ENCODE assay signal across 27 mouse cellular contexts in genomic region chr16:95365214-95365613, GRCm38 (mm10).
DNase-seq lines count a peak whose midpoint lies in the region; ATAC-seq and TF ChIP-seq lines count a peak whose summit lies in the region.
"Had no signal": no experiment of that assay in that cellular context is flagged by ENCODE, and none has a peak within 500 bp of the region (broad histone marks: within the 10 kb centered on the region; RNA-seq: fewer than 3 reads in every experiment).

No protein-coding gene starts in this region.

- H3K4me1 ChIP-seq in intestine, embryonic 16.5 days (ENCODE audit: control insufficient read depth, insufficient read depth, low read length): peaks cover 5% of the 10 kb centered on the region; the same call in 1 of the 2 replicates
- no peaks in the 10 kb centered on the region for H3K4me1 ChIP-seq in intestine, postnatal 0 days (replicated peaks; ENCODE audit: control insufficient read depth, insufficient read depth, low read length)
- peaks cover 6% of the 10 kb centered on the region; the same call in 1 of the 2 replicates for H3K4me1 ChIP-seq in kidney, embryonic 15.5 days
- H3K4me1 ChIP-seq: liver, embryonic 13.5 days; stomach, embryonic 15.5 days had no signal

- WGBS in intestine, embryonic 16.5 days: 81% methylated on average over 5 of the region's 5 CpGs
- WGBS in intestine, postnatal 0 days: 80% methylated on average over 5 of the region's 5 CpGs
- 91% methylated on average over 5 of the region's 5 CpGs for WGBS in kidney, embryonic 15.5 days

- H3K9me3 ChIP-seq in intestine, embryonic 16.5 days (ENCODE audit: control insufficient read depth, low read length): no peaks in the 10 kb centered on the region
- H3K9me3 ChIP-seq in intestine, postnatal 0 days (ENCODE audit: control insufficient read depth): no peaks in the 10 kb centered on the region
- H3K9me3 ChIP-seq in kidney, embryonic 15.5 days (replicated peaks): no peaks in the 10 kb centered on the region
- H3K9me3 ChIP-seq: embryonic facial prominence, embryonic 12.5 days; heart, embryonic 10.5 days; heart, embryonic 15.5 days; limb, embryonic 15.5 days; liver, embryonic 13.5 days; stomach, embryonic 15.5 days had no signal

- intact Hi-C loops in gastrocnemius, postnatal 14 days (cut with DNase I; ENCODE audit: low total_unique reads): no loop called here

- H3K27ac ChIP-seq in intestine, embryonic 16.5 days (ENCODE audit: low read length): 0 out of 2 replicates have a peak overlapping the region, but pooled peaks have one; percentile 6
- no peak overlapping the region for H3K27ac ChIP-seq in intestine, postnatal 0 days (ENCODE audit: low read depth, low read length)
- H3K27ac ChIP-seq in kidney, embryonic 15.5 days: no peak overlapping the region
- H3K27ac ChIP-seq: embryonic facial prominence, embryonic 12.5 days; gastrocnemius, adult 2 months; heart, embryonic 10.5 days; heart, embryonic 15.5 days; limb, embryonic 15.5 days; liver, embryonic 13.5 days had no signal

- no peak for TF ChIP-seq CTCF in intestine, postnatal 0 days (IDR thresholded peaks at IDR 0.05; ENCODE audit: low read depth)

- ATAC-seq in intestine, embryonic 16.5 days: no peak
- ATAC-seq in intestine, postnatal 0 days: no peak
- no peak for ATAC-seq in kidney, embryonic 15.5 days (replicated peaks; ENCODE audit: low FRiP score)
- ATAC-seq: forebrain, embryonic 16.5 days; hindbrain, embryonic 16.5 days; midbrain, embryonic 16.5 days had no signal

- DNase-seq in kidney, postnatal 36 days: peak; percentile 46 to 47
- peak; percentile 31 for DNase-seq in 3T3-L1 (ENCODE audit: low read depth, low spot score)
- peak; percentile 5 for DNase-seq in Muller cell, postnatal 12 days (ENCODE audit: inconsistent ontology term)
- no peak for DNase-seq in gastrocnemius, postnatal 14 days
- DNase-seq: adrenal gland, postnatal 10 days; gastrocnemius, adult 2 months; kidney, postnatal 10 days; liver, embryonic 13.5 days; lung, adult 18-20 months; lung, postnatal 10 days; right cerebral cortex, postnatal 25 days; thymus, adult 18-20 months; thymus, postnatal 25 days had no signal

- no peak overlapping the region for H3K4me2 ChIP-seq in intestine, embryonic 16.5 days (ENCODE audit: low read depth, low read length)
- no peak overlapping the region for H3K4me2 ChIP-seq in intestine, postnatal 0 days (replicated peaks; ENCODE audit: low read depth)
- H3K4me2 ChIP-seq in kidney, embryonic 15.5 days: no peak overlapping the region
- H3K4me2 ChIP-seq: embryonic facial prominence, embryonic 12.5 days; heart, embryonic 15.5 days; limb, embryonic 15.5 days; liver, embryonic 13.5 days; midbrain, embryonic 11.5 days; stomach, embryonic 15.5 days had no signal

- H3K4me3 ChIP-seq in intestine, embryonic 16.5 days (ENCODE audit: low read length): no peak overlapping the region
- H3K4me3 ChIP-seq in intestine, postnatal 0 days (ENCODE audit: low read depth, low read length): no peak overlapping the region
- H3K4me3 ChIP-seq in kidney, embryonic 15.5 days (replicated peaks): no peak overlapping the region
- H3K4me3 ChIP-seq: embryonic facial prominence, embryonic 12.5 days; erythroblast, embryonic 14.5 days; gastrocnemius, adult 2 months; heart, embryonic 10.5 days; heart, embryonic 15.5 days; limb, embryonic 15.5 days; liver, embryonic 13.5 days; stomach, embryonic 15.5 days had no signal

- H3K9ac ChIP-seq in intestine, embryonic 16.5 days (ENCODE audit: low read depth, low read length): no peak overlapping the region
- H3K9ac ChIP-seq in intestine, postnatal 0 days (ENCODE audit: low read depth, low read length): no peak overlapping the region
- no peak overlapping the region for H3K9ac ChIP-seq in kidney, embryonic 15.5 days
- H3K9ac ChIP-seq: embryonic facial prominence, embryonic 12.5 days; heart, embryonic 15.5 days; limb, embryonic 15.5 days; liver, embryonic 13.5 days; stomach, embryonic 15.5 days had no signal

- no peaks in the 10 kb centered on the region for H3K27me3 ChIP-seq in intestine, embryonic 16.5 days (replicated peaks; ENCODE audit: control insufficient read depth, insufficient read depth, low read length)
- H3K27me3 ChIP-seq in intestine, postnatal 0 days (replicated peaks; ENCODE audit: control insufficient read depth, insufficient read depth, low read length): no peaks in the 10 kb centered on the region
- H3K27me3 ChIP-seq in kidney, embryonic 15.5 days: no peaks in the 10 kb centered on the region
- H3K27me3 ChIP-seq: CH12.LX; embryonic facial prominence, embryonic 12.5 days; heart, embryonic 15.5 days; limb, embryonic 15.5 days; liver, embryonic 13.5 days; stomach, embryonic 15.5 days had no signal

- H3K36me3 ChIP-seq in intestine, embryonic 16.5 days (ENCODE audit: control insufficient read depth, insufficient read depth, low read length): no peaks in the 10 kb centered on the region
- no peaks in the 10 kb centered on the region for H3K36me3 ChIP-seq in intestine, postnatal 0 days (ENCODE audit: control insufficient read depth, insufficient read depth)
- no peaks in the 10 kb centered on the region for H3K36me3 ChIP-seq in kidney, embryonic 15.5 days
- H3K36me3 ChIP-seq: embryonic facial prominence, embryonic 12.5 days; heart, embryonic 15.5 days; liver, embryonic 13.5 days; stomach, embryonic 15.5 days had no signal
